Mouse (Mus musculus) bone marrow macrophage, adult 2 months (primary cell): ENCODE results near the gene Tgfb3. TPM values are rescaled to one million over a fixed set of nuclear protein-coding genes. Genes with fewer than 3 reads are reported as not detected.

Experiments used
- H3K27ac ChIP-seq: 2 replicates; pipeline ENCODE4 v1.5.1; 2012; ENCODE audit warnings: low read depth, low read length; ENCODE audit not compliant: insufficient read depth
- H3K4me1 ChIP-seq: 2 replicates; pipeline ENCODE4 v1.6.1; 2012; ENCODE audit warnings: low read length; ENCODE audit not compliant: control insufficient read depth, insufficient read depth
- H3K4me3 ChIP-seq: 2 replicates; pipeline ENCODE4 v1.5.1; 2012; ENCODE audit warnings: mild to moderate bottlenecking, low read length, moderate library complexity; ENCODE audit not compliant: insufficient read depth
- CTCF ChIP-seq: IDR thresholded peaks from 2 replicates; pipeline ENCODE4 v1.5.1; 2012; ENCODE audit warnings: low read depth, mild to moderate bottlenecking, low read length, moderate library complexity
- POLR2A ChIP-seq: IDR thresholded peaks from 2 replicates; pipeline ENCODE4 v1.6.1; 2012; ENCODE audit warnings: mild to moderate bottlenecking, low read depth, low read length, borderline replicate concordance
- polyA plus RNA-seq: library from polyadenylated mRNA; stranded (reverse); fragments of >200 nt; gene quantifications from 2 replicates; pipeline ENCODE4 v1.2.4, GENCODE M21; 2012; ENCODE audit not compliant: missing spikeins, insufficient read depth, insufficient read length

Gene Tgfb3
- polyA plus RNA-seq: 0.86 and 1.1 TPM in 2 replicates

GRCm38 (mm10) chr12:86078553-86079201, at the start of gene Tgfb3:
TSS of gene Tgfb3 (minus strand) at chr12:86079041.
- TF ChIP-seq POLR2A (no peak), CTCF (no peak)
- Histone ChIP-seq H3K4me3 (peak within 1 kb of the TSS; percentile 70), H3K27ac (no peak within 1 kb of the TSS), H3K4me1 (peaks cover 2% of the 10 kb centered on the region)

GRCm38 (mm10) chr12:86128122-86128521, 49.3 kb upstream of the Tgfb3 start:
- Histone ChIP-seq H3K27ac (no peak overlapping the region), H3K4me1 (no peaks in the 10 kb centered on the region), H3K4me3 (no peak overlapping the region)
- TF ChIP-seq POLR2A: no peak
- no peak for TF ChIP-seq CTCF

- H3K27ac ChIP-seq: no peak overlapping the region
- no peak for TF ChIP-seq POLR2A
- H3K4me1 ChIP-seq: no peaks in the 10 kb centered on the region
- no peak overlapping the region for H3K4me3 ChIP-seq
Observed at GRCm38 (mm10) chr12:86124016-86124415, 45.2 kb upstream of the Tgfb3 start.

GRCm38 (mm10) chr12:86116295-86116835, 37.5 kb upstream of the Tgfb3 start:
- Histone ChIP-seq H3K27ac (no peak overlapping the region), H3K4me1 (peaks cover 2% of the 10 kb centered on the region; the same call in 1 of the 2 replicates), H3K4me3 (no peak overlapping the region)
- TF ChIP-seq POLR2A: no peak

GRCm38 (mm10) chr12:86110637-86111036, 31.8 kb upstream of the Tgfb3 start:
- TF ChIP-seq CTCF (no peak), POLR2A (no peak)
- H3K4me3 ChIP-seq: no peak overlapping the region
- no peak overlapping the region for H3K27ac ChIP-seq
- peaks cover 2% of the 10 kb centered on the region; the same call in 1 of the 2 replicates for H3K4me1 ChIP-seq

GRCm38 (mm10) chr12:86109531-86109930, 30.7 kb upstream of the Tgfb3 start:
- Histone ChIP-seq H3K27ac (no peak overlapping the region), H3K4me3 (no peak overlapping the region), H3K4me1 (peaks cover 2% of the 10 kb centered on the region; the same call in 1 of the 2 replicates)
- TF ChIP-seq POLR2A: no peak
- no peak for TF ChIP-seq CTCF

GRCm38 (mm10) chr12:86107645-86108044, 28.8 kb upstream of the Tgfb3 start:
- H3K27ac ChIP-seq: no peak overlapping the region
- TF ChIP-seq CTCF (no peak), POLR2A (no peak)

GRCm38 (mm10) chr12:86106086-86106485, 27.2 kb upstream of the Tgfb3 start:
- H3K4me3 ChIP-seq: no peak overlapping the region
- TF ChIP-seq CTCF (no peak), POLR2A (no peak)
- H3K4me1 ChIP-seq: 0 out of 2 replicates have a peak, but pooled peaks cover 3% of the 10 kb centered on the region
- H3K27ac ChIP-seq: no peak overlapping the region

More at GRCm38 (mm10) chr12:86107645-86108044, 28.8 kb upstream of the Tgfb3 start:
- Histone ChIP-seq H3K4me3 (no peak overlapping the region), H3K4me1 (peaks cover 2% of the 10 kb centered on the region; the same call in 1 of the 2 replicates)

GRCm38 (mm10) chr12:86105546-86105945, 26.7 kb upstream of the Tgfb3 start:
- TF ChIP-seq CTCF (no peak), POLR2A (no peak)
- Histone ChIP-seq H3K27ac (no peak overlapping the region), H3K4me3 (no peak overlapping the region), H3K4me1 (0 out of 2 replicates have a peak, but pooled peaks cover 3% of the 10 kb centered on the region)

GRCm38 (mm10) chr12:86104297-86104696, 25.5 kb upstream of the Tgfb3 start:
- Histone ChIP-seq H3K4me3 (no peak overlapping the region), H3K4me1 (0 out of 2 replicates have a peak, but pooled peaks cover 3% of the 10 kb centered on the region), H3K27ac (no peak overlapping the region)
- TF ChIP-seq POLR2A: no peak

- H3K27ac ChIP-seq: no peak overlapping the region
- no peak overlapping the region for H3K4me3 ChIP-seq
- TF ChIP-seq CTCF (no peak), POLR2A (no peak)
- H3K4me1 ChIP-seq: 0 out of 2 replicates have a peak, but pooled peaks cover 3% of the 10 kb centered on the region
Observed at GRCm38 (mm10) chr12:86103852-86104251, 25.0 kb upstream of the Tgfb3 start.
